ENCODE assay signal across 8 mouse cellular contexts in genomic region chr8:45627246-45628241, GRCm38 (mm10).
DNase-seq lines count a peak whose midpoint lies in the region; ATAC-seq lines count a peak whose summit lies in the region.

No protein-coding gene starts in this region.

- no peaks in the 10 kb centered on the region for H3K27me3 ChIP-seq in forebrain, embryonic 16.5 days (replicated peaks; ENCODE audit: control insufficient read depth, insufficient read depth, low read length)
- no peaks in the 10 kb centered on the region for H3K27me3 ChIP-seq in hindbrain, embryonic 15.5 days

- under 1% methylated on average over 28 of the region's 28 CpGs for WGBS in forebrain, embryonic 16.5 days
- WGBS in hindbrain, embryonic 15.5 days = under 1% methylated on average over 28 of the region's 28 CpGs

- peak overlapping the region; percentile 99 for H3K27ac ChIP-seq in forebrain, embryonic 16.5 days (ENCODE audit: low read length)
- H3K27ac ChIP-seq in hindbrain, embryonic 15.5 days (replicated peaks) = peak overlapping the region; percentile 88

- H3K4me1 ChIP-seq in forebrain, embryonic 16.5 days (replicated peaks; ENCODE audit: control insufficient read depth, insufficient read depth, low read length) = peaks cover 23% of the 10 kb centered on the region
- H3K4me1 ChIP-seq in hindbrain, embryonic 15.5 days (replicated peaks) = peaks cover 35% of the 10 kb centered on the region

- peak; percentile 15 for DNase-seq in NIH3T3 (ENCODE audit: low read depth)
- peak; percentile 77 for DNase-seq in cerebellum, adult 11-12 months
- DNase-seq in left cerebral cortex, adult 11 months (ENCODE audit: low spot score) = peak; percentile 76
- peak; percentile 32 for DNase-seq in lung, postnatal 14 days
- peak; percentile 87 to 94 for DNase-seq in right cerebral cortex, postnatal 10 days (ENCODE audit: low spot score in 2 of 2)
- DNase-seq in c-Kit-positive CD71-positive TER-119-positive erythroid progenitor cells, embryonic 14.5 days (ENCODE audit: low spot score) = no peak

- peak overlapping the region; percentile 90 for H3K9ac ChIP-seq in forebrain, embryonic 16.5 days (replicated peaks; ENCODE audit: low read depth, low read length)
- peak overlapping the region; percentile 54 for H3K9ac ChIP-seq in hindbrain, embryonic 15.5 days

- H3K9me3 ChIP-seq in forebrain, embryonic 16.5 days (ENCODE audit: control insufficient read depth, low read length) = no peaks in the 10 kb centered on the region
- no peaks in the 10 kb centered on the region for H3K9me3 ChIP-seq in hindbrain, embryonic 15.5 days

- peak; percentile 98 for ATAC-seq in forebrain, embryonic 16.5 days
- peak; percentile 95 for ATAC-seq in hindbrain, embryonic 15.5 days (ENCODE audit: low FRiP score, low read depth)

- peak overlapping the region; percentile 55 for H3K4me2 ChIP-seq in forebrain, embryonic 16.5 days (ENCODE audit: low read length)
- H3K4me2 ChIP-seq in hindbrain, embryonic 15.5 days = peak overlapping the region; percentile 57

- H3K4me3 ChIP-seq in forebrain, embryonic 16.5 days (replicated peaks; ENCODE audit: low read length) = peak overlapping the region; percentile 76
- peak overlapping the region; percentile 46 for H3K4me3 ChIP-seq in hindbrain, embryonic 15.5 days

- H3K36me3 ChIP-seq in forebrain, embryonic 16.5 days (ENCODE audit: control insufficient read depth, insufficient read depth) = no peaks in the 10 kb centered on the region
- no peaks in the 10 kb centered on the region for H3K36me3 ChIP-seq in hindbrain, embryonic 15.5 days
